Mouse (Mus musculus) mouse trophoblast stem cell (cell line): ENCODE measurements at regions not wholly inside any gene's neighbourhood (a gene's known extent, or its start where the extent isn't known, plus 50 kb on each side); places are given as distances from the start of the nearest gene placed in this dataset.

ENCODE experiments used
- in situ Hi-C, 2 experiments: fragments of 300-500 bp; cut with MseI, MboI; formaldehyde crosslinking; loops; 2 replicates in 1 of 2; 3 replicates in 1 of 2; pipeline ENCODE4 v1.15.1; 2025

- in situ Hi-C loops, result no loop called here
Observed at GRCm38 (mm10) chr2:92751256-92751655, 151.7 kb downstream of the Chst1 start.

- in situ Hi-C loops, result no loop called here
Observed at GRCm38 (mm10) chr2:92752156-92752555, 152.6 kb downstream of the Chst1 start.

GRCm38 (mm10) chr2:92752794-92753193, 153.3 kb downstream of the Chst1 start:
- in situ Hi-C loops, result no loop called here

GRCm38 (mm10) chr2:92754505-92755280, 155.2 kb downstream of the Chst1 start:
- in situ Hi-C loops, result no loop called here

GRCm38 (mm10) chr2:92756491-92756890, 157.0 kb downstream of the Chst1 start:
- in situ Hi-C loops, result no loop called here

- in situ Hi-C loops, result no loop called here
Observed at GRCm38 (mm10) chr2:92758775-92759174, 156.1 kb upstream of the Syt13 start.

- in situ Hi-C loops, result no loop called here
Observed at GRCm38 (mm10) chr2:92763881-92764635, 150.8 kb upstream of the Syt13 start.

GRCm38 (mm10) chr2:92767476-92768005, 147.4 kb upstream of the Syt13 start:
- in situ Hi-C loops, result no loop called here

- in situ Hi-C loops, result no loop called here
Observed at GRCm38 (mm10) chr2:92768088-92768487, 146.8 kb upstream of the Syt13 start.

- in situ Hi-C loops, result no loop called here
Observed at GRCm38 (mm10) chr2:92769061-92769460, 145.8 kb upstream of the Syt13 start.

GRCm38 (mm10) chr2:92770098-92770497, 144.8 kb upstream of the Syt13 start:
- in situ Hi-C loops, result no loop called here

- in situ Hi-C loops, result no loop called here
Observed at GRCm38 (mm10) chr2:92772623-92773022, 142.3 kb upstream of the Syt13 start.

GRCm38 (mm10) chr2:92776497-92776896, 138.4 kb upstream of the Syt13 start:
- in situ Hi-C loops, result no loop called here

- in situ Hi-C loops, result no loop called here
Observed at GRCm38 (mm10) chr2:92779101-92779500, 135.8 kb upstream of the Syt13 start.

GRCm38 (mm10) chr2:92780021-92780420, 134.9 kb upstream of the Syt13 start:
- in situ Hi-C loops, result no loop called here

- in situ Hi-C loops, result no loop called here
Observed at GRCm38 (mm10) chr2:92781451-92781850, 133.4 kb upstream of the Syt13 start.

- in situ Hi-C loops, result no loop called here
Observed at GRCm38 (mm10) chr2:92782621-92783020, 132.3 kb upstream of the Syt13 start.

- in situ Hi-C loops, result no loop called here
Observed at GRCm38 (mm10) chr2:92784916-92785315, 130.0 kb upstream of the Syt13 start.

- in situ Hi-C loops, result no loop called here
Observed at GRCm38 (mm10) chr2:92787925-92788410, 126.9 kb upstream of the Syt13 start.

GRCm38 (mm10) chr2:92788875-92789274, 126.0 kb upstream of the Syt13 start:
- in situ Hi-C loops, result no loop called here

- in situ Hi-C loops, result no loop called here
Observed at GRCm38 (mm10) chr2:92790374-92790773, 124.5 kb upstream of the Syt13 start.

GRCm38 (mm10) chr2:92799770-92800169, 115.1 kb upstream of the Syt13 start:
- in situ Hi-C loops, result loop anchor here in 1 of 2 experiments (5.0 kb wide), 1 partner anchor 187 kb away; no protein-coding TSS in a partner anchor
